Mouse (Mus musculus) embryonic facial prominence, embryonic 12.5 days (tissue): ENCODE data around the gene Slc6a19. TPM values are rescaled to one million over a fixed set of nuclear protein-coding genes. Genes with fewer than 3 reads are reported as not detected.
A peak's percentile ranks its signal among the peaks of the same experiment; 100 is the strongest.
"Not testable (repeated sequence)": the region's sequence is repeated elsewhere in the genome, so short reads cannot be mapped to it uniquely, and the experiment has no call there.

Experiments
- ATAC-seq: fragments of 200-750 bp; cut with Nextera tagmentation; 2 replicates; pipeline ENCODE4 v1.8.0; 2017; ENCODE audit not compliant: insufficient number of reproducible peaks, insufficient read depth, low FRiP score, low TSS enrichment
- H3K27ac ChIP-seq: fragments of 300-500 bp; sonication (generic); 2 replicates; pipeline ENCODE4 v1.5.1; 2016; ENCODE audit warnings: mild to moderate bottlenecking
- H3K27me3 ChIP-seq: fragments of 300-500 bp; sonication (generic); 2 replicates; pipeline ENCODE4 v1.6.1; 2016; ENCODE audit warnings: mild to moderate bottlenecking, moderate library complexity
- H3K36me3 ChIP-seq: fragments of 300-500 bp; sonication (generic); 2 replicates; pipeline ENCODE4 v1.6.1; 2016; ENCODE audit warnings: mild to moderate bottlenecking
- H3K4me1 ChIP-seq: fragments of 300-500 bp; sonication (generic); 2 replicates; pipeline ENCODE4 v1.6.1; 2016
- H3K4me2 ChIP-seq: fragments of 300-500 bp; sonication (generic); replicated peaks from 2 replicates; pipeline ENCODE4 v1.6.1; 2016; ENCODE audit warnings: mild to moderate bottlenecking, moderate library complexity
- H3K4me3 ChIP-seq: fragments of 300-500 bp; sonication (generic); 2 replicates; pipeline ENCODE4 v1.5.1; 2016; ENCODE audit warnings: mild to moderate bottlenecking
- H3K9ac ChIP-seq: fragments of 300-500 bp; sonication (generic); 2 replicates; pipeline ENCODE4 v1.6.1; 2016; ENCODE audit warnings: mild to moderate bottlenecking, moderate library complexity
- H3K9me3 ChIP-seq: fragments of 300-500 bp; sonication (generic); 2 replicates; pipeline ENCODE4 v1.6.1; 2016; ENCODE audit warnings: mild to moderate bottlenecking, moderate library complexity
- WGBS: fragments of 180-500 bp; shearing (Covaris S2); methylation state at CpG from one replicate; pipeline ENCODE4 v1.1.7; 2016; 5-methylcytosine and 5-hydroxymethylcytosine counted together
- polyA plus RNA-seq: library from polyadenylated mRNA; unstranded; fragments of >200 nt; fragmentation: Nextera tagmentation; extraction: Ambion mirVana; gene quantifications from 2 replicates; pipeline ENCODE4 v1.2.1, GENCODE M21; 2016

Slc6a19 gene
- polyA plus RNA-seq: 0.06 TPM in 1 of 2 replicates, not detected in the other

- H3K4me1 ChIP-seq: no peaks in the 10 kb centered on the region
- H3K27ac ChIP-seq: no peak within 1 kb of the TSS
- H3K36me3 ChIP-seq: no peaks in the 10 kb centered on the region
- H3K9ac ChIP-seq: no peak within 1 kb of the TSS
- H3K4me2 ChIP-seq: no peak within 1 kb of the TSS
- no peaks in the 10 kb centered on the region for H3K27me3 ChIP-seq
- ATAC-seq: no peak
- no peaks in the 10 kb centered on the region for H3K9me3 ChIP-seq
- 87% methylated on average over 7 of the region's 7 CpGs for WGBS
- H3K4me3 ChIP-seq: no peak within 1 kb of the TSS
Measured at GRCm38 (mm10) chr13:73704694-73705325, at the start of gene Slc6a19. Gene Slc6a19 (minus strand): TSS chr13:73704865.

- Histone ChIP-seq H3K9ac (no peak overlapping the region), H3K27ac (no peak overlapping the region), H3K4me2 (no peak overlapping the region), H3K27me3 (no peaks in the 10 kb centered on the region), H3K4me3 (no peak overlapping the region), H3K4me1 (peaks cover 20% of the 10 kb centered on the region; the same call in 1 of the 2 replicates), H3K9me3 (no peaks in the 10 kb centered on the region), H3K36me3 (no peaks in the 10 kb centered on the region)
- WGBS: 86% methylated on average over 3 of the region's 3 CpGs
- ATAC-seq: no peak
Measured at GRCm38 (mm10) chr13:73751284-73751683, 46.6 kb upstream of the Slc6a19 start.

GRCm38 (mm10) chr13:73750435-73750834, 45.8 kb upstream of the Slc6a19 start:
- no peaks in the 10 kb centered on the region for H3K27me3 ChIP-seq
- no peak overlapping the region for H3K27ac ChIP-seq
- peaks cover 20% of the 10 kb centered on the region; the same call in 1 of the 2 replicates for H3K4me1 ChIP-seq
- no peak overlapping the region for H3K4me3 ChIP-seq
- no peak overlapping the region for H3K9ac ChIP-seq
- ATAC-seq: no peak
- no peak overlapping the region for H3K4me2 ChIP-seq
- no peaks in the 10 kb centered on the region for H3K36me3 ChIP-seq
- H3K9me3 ChIP-seq: no peaks in the 10 kb centered on the region
- WGBS: 52% methylated on average over 6 of the region's 6 CpGs

GRCm38 (mm10) chr13:73748663-73749440, 44.2 kb upstream of the Slc6a19 start:
- Histone ChIP-seq H3K9me3 (no peaks in the 10 kb centered on the region), H3K36me3 (no peaks in the 10 kb centered on the region), H3K4me2 (no peak overlapping the region), H3K27me3 (no peaks in the 10 kb centered on the region), H3K4me1 (peaks cover 20% of the 10 kb centered on the region; the same call in 1 of the 2 replicates), H3K27ac (no peak overlapping the region), H3K4me3 (no peak overlapping the region), H3K9ac (no peak overlapping the region)
- no peak for ATAC-seq
- 40% methylated on average over 15 of the region's 15 CpGs for WGBS

- WGBS: 73% methylated on average over 3 of the region's 3 CpGs
- ATAC-seq: no peak
- H3K27me3 ChIP-seq: no peaks in the 10 kb centered on the region
- no peak overlapping the region for H3K9ac ChIP-seq
- no peaks in the 10 kb centered on the region for H3K9me3 ChIP-seq
- no peak overlapping the region for H3K27ac ChIP-seq
- no peaks in the 10 kb centered on the region for H3K36me3 ChIP-seq
- H3K4me1 ChIP-seq: peaks cover 3% of the 10 kb centered on the region
- H3K4me3 ChIP-seq: no peak overlapping the region
- no peak overlapping the region for H3K4me2 ChIP-seq
Measured at GRCm38 (mm10) chr13:73743662-73744061, 39.0 kb upstream of the Slc6a19 start.

- no peaks in the 10 kb centered on the region for H3K36me3 ChIP-seq
- no peak overlapping the region for H3K4me2 ChIP-seq
- H3K27ac ChIP-seq: no peak overlapping the region
- H3K27me3 ChIP-seq: no peaks in the 10 kb centered on the region
- H3K9me3 ChIP-seq: no peaks in the 10 kb centered on the region
- WGBS: 51% methylated on average over 4 of the region's 4 CpGs
- no peak overlapping the region for H3K9ac ChIP-seq
- peaks cover 3% of the 10 kb centered on the region; the same call in 1 of the 2 replicates for H3K4me1 ChIP-seq
- peak; percentile 62; the same call in 1 of the 2 replicates for ATAC-seq
- H3K4me3 ChIP-seq: no peak overlapping the region
Measured at GRCm38 (mm10) chr13:73742944-73743343, 38.3 kb upstream of the Slc6a19 start.

GRCm38 (mm10) chr13:73740399-73740944, 35.8 kb upstream of the Slc6a19 start:
- H3K4me1 ChIP-seq, H3K36me3 ChIP-seq, H3K9ac ChIP-seq, H3K4me3 ChIP-seq, ATAC-seq, H3K27ac ChIP-seq, H3K27me3 ChIP-seq, H3K4me2 ChIP-seq, H3K9me3 ChIP-seq: not testable (repeated sequence)
- 44% methylated on average over 2 of the region's 2 CpGs for WGBS

- Histone ChIP-seq H3K27me3 (peaks cover 20% of the 10 kb centered on the region), H3K9ac (no peak overlapping the region), H3K27ac (no peak overlapping the region), H3K4me3 (no peak overlapping the region), H3K9me3 (no peaks in the 10 kb centered on the region), H3K4me2 (no peak overlapping the region), H3K4me1 (0 out of 2 replicates have a peak, but pooled peaks cover 5% of the 10 kb centered on the region), H3K36me3 (no peaks in the 10 kb centered on the region)
- WGBS: 86% methylated on average over 3 of the region's 3 CpGs
- ATAC-seq: no peak
Measured at GRCm38 (mm10) chr13:73736943-73737342, 32.3 kb upstream of the Slc6a19 start.

GRCm38 (mm10) chr13:73735928-73736327, 31.3 kb upstream of the Slc6a19 start:
- Histone ChIP-seq H3K27ac (no peak overlapping the region), H3K4me2 (no peak overlapping the region), H3K9me3 (no peaks in the 10 kb centered on the region), H3K4me3 (no peak overlapping the region), H3K36me3 (no peaks in the 10 kb centered on the region), H3K4me1 (0 out of 2 replicates have a peak, but pooled peaks cover 5% of the 10 kb centered on the region), H3K9ac (no peak overlapping the region), H3K27me3 (peaks cover 21% of the 10 kb centered on the region)
- no peak for ATAC-seq
- 70% methylated on average over 2 of the region's 2 CpGs for WGBS

- H3K36me3 ChIP-seq: no peaks in the 10 kb centered on the region
- whole genome bisulfite sequencing: 76% methylated on average over 8 of the region's 8 CpGs
- no peak overlapping the region for H3K9ac ChIP-seq
- 0 out of 2 replicates have a peak, but pooled peaks cover 5% of the 10 kb centered on the region for H3K4me1 ChIP-seq
- no peak overlapping the region for H3K4me2 ChIP-seq
- no peaks in the 10 kb centered on the region for H3K9me3 ChIP-seq
- ATAC-seq: no peak
- no peak overlapping the region for H3K4me3 ChIP-seq
- no peak overlapping the region for H3K27ac ChIP-seq
- H3K27me3 ChIP-seq: peaks cover 21% of the 10 kb centered on the region
Measured at GRCm38 (mm10) chr13:73735270-73735669, 30.6 kb upstream of the Slc6a19 start.

GRCm38 (mm10) chr13:73734379-73734778, 29.7 kb upstream of the Slc6a19 start:
- Histone ChIP-seq H3K36me3 (no peaks in the 10 kb centered on the region), H3K9ac (no peak overlapping the region), H3K4me2 (no peak overlapping the region), H3K27me3 (peaks cover 21% of the 10 kb centered on the region), H3K9me3 (no peaks in the 10 kb centered on the region), H3K4me1 (0 out of 2 replicates have a peak, but pooled peaks cover 5% of the 10 kb centered on the region), H3K27ac (no peak overlapping the region), H3K4me3 (no peak overlapping the region)
- WGBS: 71% methylated on average over 1 of the region's 1 CpGs
- ATAC-seq: no peak
